Mouse (Mus musculus): ENCODE results near the gene Zmym1. TPM values are rescaled to one million over a fixed set of nuclear protein-coding genes. Genes with fewer than 3 reads are reported as not detected.
"Not testable (repeated sequence)": the region's sequence is repeated elsewhere in the genome, so short reads cannot be mapped to it uniquely, and the experiment has no call there.

Gene Zmym1
- polyA plus RNA-seq, 1 experiment from 2014 or later = 25.0 TPM

GRCm38 (mm10) chr4:127023201-127023600 lies 37.8 kb downstream of the Zmym1 start:
- ATAC-seq (ENCODE audit: low read depth) = no peak
- Histone ChIP-seq H3K9me3 (no peaks in the 10 kb centered on the region), H3K4me1 (replicated peaks) (peaks cover 51% of the 10 kb centered on the region), H3K4me3 (peak overlapping the region; percentile 99), H3K9ac (peak overlapping the region; percentile 100), H3K36me3 (peaks cover 46% of the 10 kb centered on the region), H3K27me3 (no peaks in the 10 kb centered on the region), H3K4me2 (peak overlapping the region; percentile 86), H3K27ac (replicated peaks) (no peak overlapping the region)
- 3% methylated on average over 9 of the region's 9 CpGs for WGBS

- ATAC-seq (ENCODE audit: low read depth) = peak; percentile 73
- under 1% methylated on average over 45 of the region's 53 CpGs for WGBS
- H3K4me3 ChIP-seq = peak overlapping the region; percentile 99
- H3K27ac ChIP-seq (replicated peaks) = peak overlapping the region; percentile 98
- peak overlapping the region; percentile 100 for H3K9ac ChIP-seq
- H3K36me3 ChIP-seq = peaks cover 35% of the 10 kb centered on the region
- peaks cover 41% of the 10 kb centered on the region for H3K4me1 ChIP-seq (replicated peaks)
- H3K4me2 ChIP-seq = peak overlapping the region; percentile 86
- H3K27me3 ChIP-seq = no peaks in the 10 kb centered on the region
- H3K9me3 ChIP-seq = no peaks in the 10 kb centered on the region
Observed at GRCm38 (mm10) chr4:127021989-127022626, 38.8 kb downstream of the Zmym1 start.

- Histone ChIP-seq H3K4me1 (replicated peaks) (peaks cover 34% of the 10 kb centered on the region), H3K4me3 (peak within 1 kb of the TSS; percentile 99), H3K27ac (replicated peaks) (peak within 1 kb of the TSS; percentile 98), H3K4me2 (peak within 1 kb of the TSS; percentile 86), H3K9ac (peak within 1 kb of the TSS; percentile 100), H3K27me3 (no peaks in the 10 kb centered on the region), H3K9me3 (no peaks in the 10 kb centered on the region), H3K36me3 (peaks cover 28% of the 10 kb centered on the region)
- peak; percentile 96 for ATAC-seq (ENCODE audit: low read depth)
- WGBS = under 1% methylated on average over 47 of the region's 87 CpGs
Observed at GRCm38 (mm10) chr4:127021151-127021945, 39.6 kb downstream of the Zmym1 start, which contains the start of gene Sfpq. TSS of gene Sfpq (plus strand) at chr4:127021324.

GRCm38 (mm10) chr4:127020411-127021150 lies 40.4 kb downstream of the Zmym1 start:
- H3K4me3 ChIP-seq = peak overlapping the region; percentile 99
- WGBS = 13% methylated on average over 13 of the region's 13 CpGs

GRCm38 (mm10) chr4:127016366-127016765 lies 44.6 kb downstream of the Zmym1 start:
- H3K4me1 ChIP-seq (replicated peaks) = peaks cover 5% of the 10 kb centered on the region
- no peaks in the 10 kb centered on the region for H3K9me3 ChIP-seq
- 89% methylated on average over 4 of the region's 4 CpGs for WGBS
- H3K4me2 ChIP-seq = no peak overlapping the region
- no peak overlapping the region for H3K4me3 ChIP-seq
- no peaks in the 10 kb centered on the region for H3K36me3 ChIP-seq
- ATAC-seq (ENCODE audit: low read depth) = no peak
- H3K27me3 ChIP-seq = no peaks in the 10 kb centered on the region
- H3K9ac ChIP-seq = no peak overlapping the region
- no peak overlapping the region for H3K27ac ChIP-seq (replicated peaks)

More at GRCm38 (mm10) chr4:127020411-127021150, 40.4 kb downstream of the Zmym1 start:
- peaks cover 27% of the 10 kb centered on the region for H3K4me1 ChIP-seq (replicated peaks)
- H3K27ac ChIP-seq (replicated peaks) = no peak overlapping the region
- H3K27me3 ChIP-seq = no peaks in the 10 kb centered on the region
- ATAC-seq (ENCODE audit: low read depth) = no peak
- H3K9me3 ChIP-seq = no peaks in the 10 kb centered on the region
- no peak overlapping the region for H3K9ac ChIP-seq
- H3K4me2 ChIP-seq = peak overlapping the region; percentile 51
- H3K36me3 ChIP-seq = peaks cover 21% of the 10 kb centered on the region

- H3K4me1 ChIP-seq (replicated peaks); H3K9ac ChIP-seq; H3K27me3 ChIP-seq; H3K36me3 ChIP-seq; H3K9me3 ChIP-seq: not testable (repeated sequence)
- peak overlapping the region; percentile 44 for H3K4me2 ChIP-seq
- peak; percentile 97 for ATAC-seq (ENCODE audit: low read depth)
- peak overlapping the region; percentile 70; the same call in 1 of the 2 replicates for H3K27ac ChIP-seq (replicated peaks)
- WGBS = 15% methylated on average over 14 of the region's 26 CpGs
- peak overlapping the region; percentile 30 for H3K4me3 ChIP-seq
Observed at GRCm38 (mm10) chr4:127015294-127015993, 45.5 kb downstream of the Zmym1 start.

- Histone ChIP-seq H3K4me3 (peak overlapping the region; percentile 38), H3K27ac (replicated peaks) (peak overlapping the region; percentile 87), H3K4me2 (peak overlapping the region; percentile 59), H3K4me1 (replicated peaks) (peaks cover 27% of the 10 kb centered on the region), H3K36me3 (no peaks in the 10 kb centered on the region), H3K27me3 (no peaks in the 10 kb centered on the region), H3K9ac (peak overlapping the region; percentile 70), H3K9me3 (no peaks in the 10 kb centered on the region)
- ATAC-seq (ENCODE audit: low read depth) = peak; percentile 91
- 12% methylated on average over 25 of the region's 25 CpGs for WGBS
Observed at GRCm38 (mm10) chr4:127005113-127005936, 55.6 kb downstream of the Zmym1 start.

- Histone ChIP-seq H3K27ac (replicated peaks) (peak overlapping the region; percentile 87), H3K4me3 (no peak overlapping the region), H3K9me3 (no peaks in the 10 kb centered on the region), H3K4me2 (peak overlapping the region; percentile 59), H3K9ac (peak overlapping the region; percentile 70), H3K4me1 (replicated peaks) (peaks cover 30% of the 10 kb centered on the region), H3K36me3 (no peaks in the 10 kb centered on the region), H3K27me3 (no peaks in the 10 kb centered on the region)
- no peak for ATAC-seq (ENCODE audit: low read depth)
- WGBS = 72% methylated on average over 3 of the region's 3 CpGs
Observed at GRCm38 (mm10) chr4:127004384-127004783, 56.6 kb downstream of the Zmym1 start.

- Histone ChIP-seq H3K36me3 (no peaks in the 10 kb centered on the region), H3K27me3 (no peaks in the 10 kb centered on the region), H3K4me1 (replicated peaks) (peaks cover 25% of the 10 kb centered on the region), H3K27ac (replicated peaks) (peak overlapping the region; percentile 34), H3K9me3 (no peaks in the 10 kb centered on the region), H3K4me3 (no peak overlapping the region), H3K9ac (no peak overlapping the region), H3K4me2 (peak overlapping the region; percentile 17)
- peak; percentile 49 for ATAC-seq (ENCODE audit: low read depth)
- 28% methylated on average over 8 of the region's 8 CpGs for WGBS
Observed at GRCm38 (mm10) chr4:127000601-127001105, 60.3 kb downstream of the Zmym1 start.

GRCm38 (mm10) chr4:126999372-126999771 lies 61.6 kb downstream of the Zmym1 start:
- 96% methylated on average over 15 of the region's 16 CpGs for whole genome bisulfite sequencing
- not testable (repeated sequence) for H3K4me3 ChIP-seq, H3K36me3 ChIP-seq

More at GRCm38 (mm10) chr4:126999372-126999771, 61.6 kb downstream of the Zmym1 start:
- not testable (repeated sequence) for ATAC-seq (ENCODE audit: low read depth); H3K9ac ChIP-seq; H3K4me2 ChIP-seq; H3K27ac ChIP-seq (replicated peaks); H3K9me3 ChIP-seq; H3K27me3 ChIP-seq
- H3K4me1 ChIP-seq (replicated peaks) = peaks cover 13% of the 10 kb centered on the region

Measured in neural tube, embryonic 13.5 days (tissue).